Mouse (Mus musculus) layer of hippocampus, adult 18-20 months (tissue): ENCODE measurements around the gene Mlip. TPM values are rescaled to one million over a fixed set of nuclear protein-coding genes. Genes with fewer than 3 reads are reported as not detected.
"Not testable (repeated sequence)": the region's sequence is repeated elsewhere in the genome, so short reads cannot be mapped to it uniquely, and the experiment has no call there.

Experiments used
- DNase-seq, 2 experiments: peaks; one replicate each; pipeline ENCODE4 v3.0.0; 2022; ENCODE audit warnings: low spot score in 2 of 2
- long read RNA-seq: library from polyadenylated mRNA; stranded (forward); transcript quantifications from one replicate; pipeline ENCODE4 v2.0.0, GENCODE M21; 2021
- total RNA-seq, 2 experiments: library from RNA; stranded (reverse); gene quantifications; 2 replicates each; pipeline ENCODE4 v1.2.3; 2021

The Mlip gene
- 10 to 100 TPM; 47.7 to 51.7 TPM for total RNA-seq
- long read RNA-seq, partial matches to known transcripts, result 1 of 51 reads
- long read RNA-seq, other reads (novel, unspliced or antisense), result 49 of 51 reads

DNA sequence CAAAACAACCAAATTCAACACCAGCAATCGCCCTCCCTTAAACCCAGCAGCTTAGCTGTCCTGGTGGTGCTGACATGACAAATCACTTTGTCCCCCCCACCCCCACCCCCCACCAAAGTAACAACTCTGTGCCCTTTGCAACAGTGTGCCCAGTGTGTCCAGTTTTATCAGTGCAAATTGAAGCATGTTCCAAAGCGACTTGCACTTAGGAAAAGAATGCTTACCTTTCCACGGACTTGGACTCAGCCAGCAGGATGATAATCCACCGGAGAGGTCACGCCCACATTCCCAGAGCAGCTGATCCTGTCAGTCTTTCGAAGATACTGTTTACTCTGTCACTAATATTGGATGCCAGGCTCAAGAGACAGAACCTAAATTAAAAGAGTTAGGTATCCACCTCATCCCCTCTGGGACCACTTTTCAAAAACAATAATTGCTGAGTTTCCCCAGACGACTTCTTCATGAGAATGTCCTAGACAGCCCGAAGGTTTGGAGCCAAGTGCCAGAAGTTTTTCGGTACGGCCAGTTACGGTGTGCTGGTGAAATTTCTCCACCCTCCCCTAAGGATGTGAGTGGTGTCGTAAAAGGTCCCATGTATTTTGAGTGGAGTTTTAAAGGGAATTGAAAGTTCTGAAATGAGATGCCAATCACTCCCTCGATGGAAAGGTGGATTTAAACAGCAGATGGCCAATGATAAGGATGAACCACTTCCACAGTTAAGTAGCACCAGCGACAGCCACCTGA is at the start of gene Mlip:
Gene Mlip, minus strand, starts transcription at position 538 of the 744 bp plus-strand sequence.
- DNase-seq, result no peak

DNA sequence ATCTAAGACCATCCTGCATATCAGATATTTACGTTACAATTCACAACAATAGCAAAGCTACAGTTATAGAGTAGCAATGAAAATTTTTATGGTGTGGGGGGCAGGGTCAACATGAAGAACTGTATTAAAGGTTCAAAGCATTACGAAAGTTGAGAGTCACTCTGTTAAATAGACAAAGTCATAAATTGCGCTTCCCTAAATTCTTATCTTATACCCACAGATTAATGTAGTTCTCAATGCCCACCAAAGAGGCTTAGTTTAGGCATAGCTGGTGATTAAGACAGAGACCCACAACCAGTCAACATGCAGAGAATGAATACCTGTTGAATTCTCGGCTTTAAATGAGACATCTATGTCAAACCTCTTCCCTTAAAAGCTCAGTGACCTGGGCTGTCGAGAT is 47.0 kb upstream of the Mlip start:
- DNase-seq, result no peak

DNA sequence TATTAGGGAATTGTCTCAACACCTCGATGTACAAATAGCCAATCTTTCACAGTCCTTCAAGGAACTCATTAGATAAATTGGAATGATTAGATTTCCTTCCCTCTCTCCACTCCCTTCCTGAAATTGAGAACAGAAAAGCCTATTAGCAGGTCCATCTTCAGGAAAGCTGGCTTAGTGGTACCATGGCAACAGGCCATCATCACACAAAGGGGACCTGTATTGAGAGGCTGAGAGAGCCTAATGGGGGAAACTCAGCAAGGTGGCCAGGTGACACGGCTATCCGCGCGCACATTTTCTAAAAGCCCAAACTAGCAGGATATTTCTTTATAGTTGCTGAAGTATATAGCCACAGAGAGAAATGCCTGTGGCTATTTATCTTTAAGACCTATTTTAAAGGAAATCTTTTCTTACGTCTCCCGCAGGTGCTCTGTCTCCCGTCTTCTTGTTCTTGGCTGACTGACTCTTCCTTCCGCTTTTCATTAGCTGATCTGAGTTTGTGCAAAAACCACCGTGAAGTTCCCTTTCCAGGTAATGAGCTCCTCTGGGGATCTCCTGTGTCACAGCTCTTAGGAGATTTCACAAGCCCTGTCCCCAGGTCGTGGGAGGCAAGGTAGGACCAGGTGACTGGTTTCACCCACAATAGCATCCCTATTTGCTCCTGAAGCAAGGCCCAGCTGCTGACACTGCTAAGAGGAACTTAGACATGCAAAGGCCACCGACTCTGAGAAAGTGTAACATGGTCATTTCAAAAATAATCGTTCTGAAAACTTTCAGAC is 46.3 kb upstream of the Mlip start:
- no peak for DNase-seq

DNA sequence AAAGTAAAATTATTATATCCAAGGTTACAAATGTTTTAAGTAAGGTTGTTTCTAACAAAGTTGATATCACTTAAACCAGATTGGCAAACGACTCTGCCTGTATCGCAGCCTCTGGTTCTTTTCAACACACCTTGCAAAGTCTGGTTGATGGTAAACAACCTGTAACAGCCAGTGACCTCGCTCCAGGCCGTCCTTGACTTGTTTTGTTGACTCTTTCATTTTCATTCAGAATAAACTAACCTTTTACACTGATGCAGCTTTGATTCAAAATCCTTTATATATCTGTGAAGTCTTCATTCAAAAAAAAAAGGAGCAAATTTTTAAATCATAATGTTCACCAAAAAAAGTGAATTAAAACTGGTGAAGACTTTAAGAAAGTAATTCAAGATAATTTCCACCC is 44.3 kb upstream of the Mlip start:
- DNase-seq, result no peak

DNA sequence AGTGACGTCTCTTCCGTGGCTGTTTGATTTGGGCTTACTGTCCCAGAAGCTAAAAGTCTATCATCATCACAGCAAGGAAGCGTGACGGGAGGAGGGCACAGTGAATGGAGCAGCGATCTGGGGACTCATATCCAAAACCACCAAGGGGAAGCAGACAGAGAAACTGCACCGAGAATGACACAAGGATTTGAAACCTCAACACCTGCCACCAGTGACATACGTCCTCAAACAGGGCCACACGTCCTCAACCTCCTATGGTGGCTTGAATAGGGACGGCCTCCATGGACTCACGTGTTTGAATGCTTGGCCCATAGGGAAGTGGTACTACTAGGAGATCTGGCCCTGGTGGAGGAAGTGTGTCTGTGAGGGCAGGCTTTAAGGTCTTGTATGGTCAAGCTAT is 38.5 kb upstream of the Mlip start:
- no peak for DNase-seq

DNA sequence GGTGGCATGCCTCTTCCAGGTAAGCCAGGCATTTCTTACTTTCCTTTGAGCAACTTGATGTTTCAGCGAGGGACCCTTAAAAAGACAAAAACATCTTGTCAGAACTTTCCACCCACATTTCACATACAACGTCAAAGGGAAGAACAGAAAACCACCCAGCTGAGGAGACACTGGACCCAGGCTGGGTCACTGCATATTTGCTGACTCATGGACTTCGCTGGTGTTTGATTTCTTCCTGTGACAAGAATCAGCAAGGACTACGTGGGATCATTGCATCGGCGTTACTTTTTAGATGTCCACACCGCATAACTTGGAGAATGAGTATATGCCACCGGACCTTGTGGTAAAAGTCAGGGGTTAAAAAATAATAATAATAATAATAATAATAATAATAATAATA is 36.2 kb upstream of the Mlip start:
- no peak for DNase-seq

DNA sequence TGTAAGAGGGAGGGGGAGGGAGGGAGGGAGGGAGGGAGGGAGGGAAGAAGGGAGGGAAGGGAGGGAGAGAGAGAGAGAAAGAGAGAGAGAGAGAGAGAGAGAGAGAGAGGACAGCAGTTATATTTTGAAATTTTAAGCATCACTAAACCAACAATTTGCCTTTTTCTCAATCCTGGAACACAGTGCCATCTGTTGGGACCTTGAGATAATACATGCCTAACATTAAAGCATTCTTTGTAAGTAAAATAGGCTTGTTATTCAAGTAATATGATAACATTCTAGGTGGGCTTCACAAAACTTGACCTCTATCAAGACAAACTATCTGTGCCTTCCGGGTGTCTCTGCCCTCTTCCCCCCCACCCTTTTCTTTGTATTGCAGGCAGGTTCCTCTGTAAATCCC is 34.0 kb upstream of the Mlip start:
- DNase-seq, result peak in 1 of 2 experiments; percentile 26

DNA sequence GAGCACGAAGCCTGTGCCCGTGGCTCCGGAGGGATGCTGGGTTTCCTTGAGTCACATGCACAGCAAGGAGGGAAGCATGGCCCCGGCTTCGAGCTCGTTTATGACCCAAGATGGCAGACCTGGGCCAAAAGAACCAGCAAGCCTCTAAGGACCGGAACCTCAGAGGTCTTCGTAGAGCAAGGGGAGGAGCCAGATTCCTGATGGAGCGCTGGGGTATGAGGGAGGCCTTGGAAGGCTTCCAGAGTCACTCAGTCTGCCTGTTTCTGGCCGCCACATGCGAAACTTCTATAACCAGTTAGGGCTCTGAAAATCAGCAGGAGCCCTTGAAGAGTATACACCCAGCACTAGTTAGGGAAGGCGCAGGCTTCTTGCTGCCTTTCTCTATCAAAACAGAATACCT is 32.8 kb upstream of the Mlip start:
- no peak for DNase-seq

DNA sequence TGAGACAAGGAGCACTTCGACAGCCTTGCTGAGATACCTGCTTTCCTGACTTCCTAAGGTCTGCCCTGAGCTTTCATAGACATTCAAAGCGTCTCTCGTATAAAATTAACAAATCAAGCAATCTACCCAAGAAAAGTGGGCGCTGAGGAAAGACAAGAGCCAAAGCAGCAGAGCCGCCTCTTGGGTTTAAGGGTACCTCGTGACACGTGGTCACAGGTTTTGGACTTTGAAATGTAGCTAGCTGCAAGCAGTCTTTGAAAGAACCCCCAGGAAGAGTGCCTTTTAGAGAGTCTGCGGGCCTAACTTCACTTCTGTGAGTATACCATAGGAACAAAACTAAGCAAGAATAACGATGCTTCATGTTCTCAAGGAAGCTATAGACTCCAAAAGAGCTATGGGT is 31.9 kb upstream of the Mlip start:
- no peak for DNase-seq

DNA sequence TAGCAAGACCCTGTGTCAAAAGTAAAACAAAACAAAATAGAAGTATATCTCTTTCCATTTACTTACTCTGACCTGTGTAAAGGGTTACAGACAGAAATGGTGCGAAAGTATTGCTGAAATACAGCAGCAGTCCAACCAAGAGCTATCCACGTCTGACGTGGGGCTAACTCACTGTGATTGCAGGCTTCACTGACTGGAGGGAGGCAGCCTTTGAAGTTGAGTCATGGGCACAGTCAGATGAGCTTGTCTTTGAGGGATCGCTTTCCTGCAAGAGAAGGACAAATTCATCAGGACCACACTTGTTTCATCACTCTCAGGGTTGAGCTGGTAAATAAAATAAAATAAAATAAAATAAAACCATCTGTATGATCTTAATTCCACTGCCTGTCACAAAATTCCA is 31.2 kb upstream of the Mlip start:
- no peak for DNase-seq

DNA sequence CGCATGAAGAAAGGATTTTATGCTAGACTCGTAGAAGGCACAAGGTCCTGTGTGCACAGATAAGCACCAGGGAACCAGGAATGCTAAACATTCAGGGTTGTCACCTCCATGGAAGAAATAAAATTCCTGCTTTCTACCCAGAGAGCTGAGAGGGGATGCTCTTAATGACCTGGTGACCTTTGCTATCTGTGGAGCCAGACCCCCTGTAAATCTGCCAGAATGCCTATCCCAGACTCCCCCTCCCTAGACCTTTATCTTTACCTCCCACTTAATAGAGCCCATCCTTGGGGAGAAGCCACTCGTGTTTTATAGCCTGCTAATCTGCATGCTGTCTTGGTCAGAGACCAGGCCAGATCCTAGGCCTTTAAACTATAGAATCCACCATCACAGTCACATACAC is 29.7 kb upstream of the Mlip start:
- DNase-seq, result no peak

DNA sequence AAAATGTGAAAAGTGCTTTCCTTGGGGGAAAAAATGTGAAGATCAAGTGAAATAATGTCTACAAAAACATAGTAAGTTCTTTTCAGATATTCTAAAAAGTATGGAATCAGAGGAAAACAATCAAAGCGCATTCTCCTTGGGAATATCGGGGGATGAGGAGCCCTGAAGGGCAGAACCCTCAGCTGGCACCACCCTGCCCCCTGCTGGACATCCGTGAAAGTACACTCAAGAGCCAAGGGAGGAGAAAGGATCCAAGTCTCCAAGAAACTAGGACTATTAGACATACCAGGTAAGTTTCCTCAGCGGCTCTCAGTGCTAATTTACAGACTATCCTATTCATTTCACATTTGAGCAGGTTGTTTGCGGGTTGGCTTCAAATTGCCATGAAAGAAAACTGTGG is 28.8 kb upstream of the Mlip start:
- DNase-seq, result peak; percentile 51 to 82

DNA sequence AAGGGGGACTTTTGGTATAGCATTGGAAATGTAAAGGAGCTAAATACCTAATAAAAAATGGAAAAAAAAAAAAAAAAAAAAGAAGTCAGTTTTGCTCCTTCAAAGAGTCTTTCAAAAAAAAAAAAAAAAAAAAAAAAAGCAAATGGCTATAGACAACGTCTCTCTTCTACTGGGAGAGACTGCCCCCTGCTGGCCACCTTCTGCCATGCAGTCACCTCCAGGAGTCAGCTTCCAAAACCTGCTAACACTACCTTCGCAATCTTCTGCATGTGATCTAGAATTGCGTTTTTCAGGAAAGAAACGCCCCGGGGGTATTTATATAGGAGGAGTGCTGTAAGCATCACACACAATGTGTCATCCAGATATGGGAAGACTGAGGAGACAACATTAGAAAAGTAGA is 26.9 kb upstream of the Mlip start:
- DNase-seq, result peak; percentile 30 to 76

DNA sequence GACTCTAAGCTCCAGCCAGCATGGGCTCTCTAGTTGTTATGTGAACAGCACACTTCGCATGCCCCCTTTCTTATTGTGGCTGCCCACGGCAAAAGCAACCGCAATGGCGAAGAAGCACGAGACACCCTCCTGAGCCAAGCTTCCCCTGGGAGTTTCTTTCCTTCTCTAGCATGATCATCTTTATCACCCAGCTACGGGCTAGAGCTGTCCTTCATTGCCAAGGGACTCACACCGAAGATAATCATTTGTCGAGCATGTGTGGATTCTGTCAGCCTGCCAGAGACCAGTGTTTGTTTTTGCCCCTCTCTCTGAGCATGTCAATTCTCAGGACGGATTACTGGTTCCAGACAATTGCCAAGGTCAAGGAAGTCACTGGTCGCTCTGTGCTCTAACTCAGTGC is 24.9 kb upstream of the Mlip start:
- DNase-seq, result no peak

DNA sequence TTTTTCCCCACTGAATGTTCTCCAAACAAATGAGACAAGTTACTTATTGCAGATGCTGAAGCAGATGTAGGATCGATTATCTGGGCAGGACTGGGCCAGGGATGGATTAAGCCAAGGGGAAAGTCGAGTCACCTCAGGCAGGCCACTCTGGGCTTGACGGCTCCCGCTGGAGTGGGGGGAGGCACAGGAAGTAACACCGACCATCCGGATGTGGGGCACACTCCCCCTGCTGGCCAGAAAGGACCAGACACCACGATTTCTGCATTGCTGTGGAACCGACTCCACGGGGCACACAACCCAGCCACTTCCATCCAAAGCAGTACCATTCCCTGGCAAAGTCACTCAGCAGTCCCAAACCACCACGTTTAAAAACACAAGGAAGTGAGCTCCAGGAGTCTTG is 24.3 kb upstream of the Mlip start:
- peak; percentile 7 to 73 for DNase-seq

DNA sequence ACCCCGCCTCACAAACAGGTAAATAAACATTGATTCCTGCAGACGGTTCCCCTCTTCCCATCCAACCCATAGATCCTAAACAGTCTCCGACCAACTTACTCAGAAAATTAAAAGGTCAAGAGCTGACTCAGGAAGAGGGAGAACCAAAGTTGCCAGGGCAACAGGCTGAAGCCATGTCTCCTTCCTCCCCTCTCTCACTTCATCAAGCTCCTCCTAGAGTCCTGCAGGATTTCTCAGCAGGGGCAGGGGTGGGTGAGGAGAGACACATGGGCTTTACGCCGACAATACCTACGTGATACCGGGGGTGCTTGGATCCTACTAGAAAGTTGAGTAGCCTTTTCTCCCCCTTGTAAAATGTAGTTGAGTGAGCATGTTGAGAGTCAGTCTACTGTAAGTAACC is 23.8 kb upstream of the Mlip start:
- DNase-seq, result no peak

DNA sequence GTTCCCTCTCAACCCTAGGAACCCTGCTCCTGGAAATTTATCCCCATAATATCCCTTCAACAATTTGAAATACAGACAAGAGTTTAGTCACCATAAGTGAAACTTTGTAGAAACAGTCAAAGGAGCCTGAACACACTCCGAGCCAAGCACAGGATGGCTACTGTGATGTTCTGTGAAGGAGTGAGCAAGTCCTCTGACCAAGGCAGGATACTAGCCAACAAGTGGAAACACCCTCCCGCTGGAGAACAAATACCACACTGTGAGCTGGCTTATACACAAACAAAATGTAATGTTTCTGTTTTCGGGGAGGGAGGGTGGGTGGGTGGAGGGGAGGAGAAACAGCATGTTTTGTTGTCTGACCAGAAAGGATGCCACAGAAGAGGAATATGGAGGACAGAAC is 17.9 kb upstream of the Mlip start:
- no peak for DNase-seq

DNA sequence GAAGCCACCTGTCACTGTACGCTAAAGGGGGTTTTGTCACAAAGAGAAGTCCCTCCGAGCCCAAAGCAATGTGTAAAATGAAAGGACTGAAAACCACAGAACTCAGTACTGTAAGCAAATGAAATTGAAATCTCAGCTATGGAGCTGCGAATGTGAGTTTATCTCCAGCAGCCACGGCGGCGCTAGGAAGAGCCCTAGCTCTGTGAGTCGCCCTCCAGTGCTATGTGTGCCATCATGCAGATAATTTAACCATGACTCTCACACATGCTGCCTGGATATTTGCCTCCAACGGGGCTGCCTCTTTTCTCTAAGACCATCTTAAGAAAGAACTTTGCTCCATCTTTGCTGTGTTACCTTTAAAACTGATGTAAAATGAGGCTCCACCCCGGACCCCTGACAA is 16.5 kb upstream of the Mlip start:
- DNase-seq, result peak in 1 of 2 experiments; percentile 19

DNA sequence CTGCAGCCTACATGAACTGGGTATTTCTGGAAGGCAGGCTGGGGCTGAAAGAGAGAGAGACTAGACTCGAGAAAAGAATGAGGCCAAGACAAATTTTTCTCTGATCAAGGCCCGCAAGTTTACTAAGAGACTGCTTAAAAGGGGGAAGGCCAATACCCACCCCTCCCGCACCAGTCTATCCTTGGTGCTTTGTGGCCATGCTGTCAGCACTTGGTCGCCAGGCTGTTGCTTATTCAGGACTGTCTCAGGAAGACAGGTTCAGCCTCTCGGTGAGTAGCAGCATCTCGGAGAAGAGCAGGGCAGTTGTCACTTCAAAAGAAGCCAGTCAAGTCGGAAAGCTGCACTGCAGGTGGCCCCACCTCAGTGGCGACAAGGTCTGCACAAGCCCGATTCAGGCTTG is 11.9 kb upstream of the Mlip start:
- not testable (repeated sequence) for DNase-seq

DNA sequence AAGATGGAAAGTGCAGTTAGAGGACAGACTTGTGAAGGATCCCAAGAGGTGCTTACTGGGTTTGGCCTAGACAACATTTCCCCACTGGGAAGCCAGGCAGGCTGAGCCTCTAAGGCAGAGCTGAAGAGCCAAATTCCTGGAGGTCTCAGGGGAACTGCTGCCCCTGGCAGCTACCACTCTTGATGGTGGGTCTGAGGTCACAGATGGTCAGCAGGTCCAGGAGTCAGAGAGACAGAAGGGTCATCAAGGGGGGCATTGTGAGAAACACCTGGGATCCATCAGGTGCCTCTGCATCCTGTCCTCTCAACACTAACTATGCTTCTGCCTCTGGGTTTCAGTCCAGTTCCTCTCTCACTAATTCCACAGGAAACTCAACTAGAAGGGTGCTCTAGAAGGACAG is 10.1 kb upstream of the Mlip start:
- no peak for DNase-seq

DNA sequence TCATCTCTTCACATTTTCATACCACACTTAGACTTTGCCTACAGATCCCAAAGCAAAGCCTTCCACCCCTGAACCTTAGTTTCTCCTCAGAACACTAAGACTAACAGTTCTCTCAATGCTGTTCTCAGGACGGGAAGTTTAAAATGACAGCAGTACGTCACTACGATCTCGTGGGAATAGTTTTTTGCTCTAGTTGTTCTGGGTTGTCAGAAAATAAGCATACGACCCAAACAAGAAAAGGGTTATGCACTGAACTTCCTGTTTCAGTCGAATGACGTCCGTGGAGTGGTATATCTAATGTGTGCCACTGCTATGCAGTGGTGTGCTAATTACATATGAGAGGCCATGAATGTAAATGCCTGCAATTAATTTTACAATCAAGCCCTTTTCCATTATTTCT is 7.9 kb upstream of the Mlip start:
- no peak for DNase-seq

DNA sequence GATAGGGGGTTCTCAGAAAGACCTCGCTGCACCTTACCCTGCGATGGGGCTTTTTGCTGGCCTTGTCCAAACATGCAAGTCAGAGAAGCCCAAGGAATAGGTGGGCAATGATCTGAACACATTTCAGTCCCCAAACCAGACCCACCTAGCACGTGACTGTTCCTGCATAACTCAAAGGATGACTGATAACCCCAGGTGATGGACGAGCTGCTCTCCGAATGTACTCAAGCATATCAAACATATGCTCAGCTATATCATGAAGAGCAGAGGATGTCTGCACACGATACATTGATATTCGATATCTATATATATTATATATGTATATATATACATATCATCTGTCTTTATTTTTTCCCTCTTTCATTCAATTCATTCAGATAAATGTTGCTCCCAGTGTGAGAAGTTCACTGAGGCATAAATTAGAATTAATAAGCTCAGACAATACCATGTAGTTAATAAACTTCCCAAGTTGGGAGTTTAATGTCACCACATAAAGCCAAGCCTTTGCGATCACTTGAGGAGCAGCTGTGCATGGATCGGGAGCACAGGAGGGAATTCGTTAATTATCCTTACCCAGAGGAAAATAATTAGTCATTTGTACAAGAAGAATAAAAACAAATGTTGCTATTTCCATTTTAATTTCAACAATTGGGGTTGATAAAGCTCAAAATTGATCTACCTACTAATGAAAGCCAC is 6.7 kb upstream of the Mlip start:
- DNase-seq, result no peak
